19 mouse cellular contexts compared by ENCODE assay signal in the genomic region with DNA sequence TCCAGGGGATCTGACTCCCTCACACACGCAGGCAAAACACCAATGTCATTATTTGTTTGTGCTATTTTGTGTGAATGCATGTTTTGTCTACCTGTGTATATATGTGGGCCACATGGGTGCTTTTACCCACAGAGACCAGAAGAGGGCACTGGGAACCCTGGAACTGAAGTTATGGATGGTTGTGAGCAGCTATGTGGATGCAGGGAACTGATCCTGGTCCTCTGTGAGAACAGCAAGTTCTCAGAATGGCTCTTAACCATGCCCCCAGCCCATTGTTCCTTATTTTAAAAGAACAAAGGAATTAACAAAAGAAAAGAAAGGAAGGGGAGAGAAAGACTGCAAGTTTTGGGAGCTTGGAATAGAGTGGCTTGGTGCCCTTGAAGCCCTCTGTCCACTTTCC. TPM values are rescaled to one million over a fixed set of nuclear protein-coding genes. Genes with fewer than 3 reads are reported as not detected.
"Had no signal": no experiment of that assay in that cellular context is flagged by ENCODE, and none has a peak within 500 bp of the region (broad histone marks: within the 10 kb centered on the region; RNA-seq: fewer than 3 reads in every experiment).

No protein-coding gene starts in this region.

- DNase-seq: left cerebral cortex, postnatal 4 days; liver, postnatal 0 days; lung, embryonic 14.5 days; right cerebral cortex, adult 18-20 months; right cerebral cortex, postnatal 14 days; right cerebral cortex, postnatal 4 days; spleen, adult 18-20 months; thymus, adult 18-20 months; thymus, postnatal 36 days had no signal

- H3K9me3 ChIP-seq: limb, embryonic 12.5 days; limb, embryonic 15.5 days; midbrain, embryonic 13.5 days had no signal

- H3K9ac ChIP-seq: limb, embryonic 12.5 days; limb, embryonic 15.5 days; liver, embryonic 14.5 days; liver, postnatal 0 days; lung, embryonic 14.5 days; midbrain, embryonic 13.5 days had no signal

- H3K4me3 ChIP-seq: limb, embryonic 12.5 days; limb, embryonic 15.5 days; midbrain, embryonic 13.5 days had no signal

- H3K36me3 ChIP-seq: limb, embryonic 12.5 days; limb, embryonic 15.5 days; midbrain, embryonic 13.5 days had no signal

- H3K27ac ChIP-seq: kidney, postnatal 0 days; limb, embryonic 12.5 days; limb, embryonic 15.5 days; liver, embryonic 14.5 days; macrophage; midbrain, embryonic 13.5 days had no signal

- H3K4me2 ChIP-seq: limb, embryonic 12.5 days; limb, embryonic 15.5 days; liver, embryonic 11.5 days; lung, embryonic 14.5 days; midbrain, embryonic 13.5 days had no signal

- H3K27me3 ChIP-seq: limb, embryonic 12.5 days; limb, embryonic 15.5 days; midbrain, embryonic 13.5 days had no signal

- ATAC-seq: liver, postnatal 0 days; lung, postnatal 0 days; midbrain, embryonic 13.5 days; midbrain, embryonic 16.5 days had no signal

RNA-seq across cellular contexts. Expression of a gene that starts 16.1 kb away (rescaled TPM):
- total RNA-seq: megakaryocyte, adult 5-6 weeks had no signal
- polyA plus RNA-seq: macrophage had no signal
